Mouse (Mus musculus): Measurements from ENCODE around the gene Usp6nl. TPM values are rescaled to one million over a fixed set of nuclear protein-coding genes. Genes with fewer than 3 reads are reported as not detected.

Usp6nl gene
- polyA plus RNA-seq, 1 experiment from 2014 or later = 12.2 TPM

- Histone ChIP-seq H3K9ac (ENCODE audit: low read length) (no peak overlapping the region), H3K36me3 (ENCODE audit: control insufficient read depth, insufficient read depth, low read length) (peaks cover 2% of the 10 kb centered on the region; the same call in 1 of the 2 replicates), H3K4me1 (ENCODE audit: control insufficient read depth, insufficient read depth, low read length) (no peaks in the 10 kb centered on the region), H3K9me3 (ENCODE audit: control insufficient read depth, low read length) (no peaks in the 10 kb centered on the region), H3K4me2 (ENCODE audit: low read depth) (no peak overlapping the region), H3K4me3 (ENCODE audit: low read depth, low read length) (no peak overlapping the region), H3K27ac (ENCODE audit: low read depth, low read length) (no peak overlapping the region), H3K27me3 (ENCODE audit: control insufficient read depth, insufficient read depth, low read length) (no peaks in the 10 kb centered on the region)
- DNase-seq (ENCODE audit: low spot score) = no peak
- ATAC-seq (ENCODE audit: insufficient read depth, low FRiP score, low TSS enrichment) = no peak
- 89% methylated on average over 4 of the region's 4 CpGs for WGBS
Measured at GRCm38 (mm10) chr2:6353060-6353459, 30.6 kb downstream of the Usp6nl start.

GRCm38 (mm10) chr2:6357306-6357705 is 34.8 kb downstream of the Usp6nl start:
- Histone ChIP-seq H3K4me1 (ENCODE audit: control insufficient read depth, insufficient read depth, low read length) (peaks cover 12% of the 10 kb centered on the region; the same call in 1 of the 2 replicates), H3K9me3 (ENCODE audit: control insufficient read depth, low read length) (no peaks in the 10 kb centered on the region), H3K36me3 (ENCODE audit: control insufficient read depth, insufficient read depth, low read length) (peaks cover 2% of the 10 kb centered on the region; the same call in 1 of the 2 replicates), H3K4me2 (ENCODE audit: low read depth) (no peak overlapping the region), H3K4me3 (ENCODE audit: low read depth, low read length) (no peak overlapping the region), H3K27ac (ENCODE audit: low read depth, low read length) (no peak overlapping the region), H3K9ac (ENCODE audit: low read length) (no peak overlapping the region), H3K27me3 (ENCODE audit: control insufficient read depth, insufficient read depth, low read length) (no peaks in the 10 kb centered on the region)
- no peak for ATAC-seq (ENCODE audit: insufficient read depth, low FRiP score, low TSS enrichment)
- no peak for DNase-seq (ENCODE audit: low spot score)
- 98% methylated on average over 7 of the region's 7 CpGs for WGBS

GRCm38 (mm10) chr2:6359645-6360044 is 37.2 kb downstream of the Usp6nl start:
- Histone ChIP-seq H3K27me3 (ENCODE audit: control insufficient read depth, insufficient read depth, low read length) (no peaks in the 10 kb centered on the region), H3K9me3 (ENCODE audit: control insufficient read depth, low read length) (no peaks in the 10 kb centered on the region), H3K4me2 (ENCODE audit: low read depth) (no peak overlapping the region), H3K9ac (ENCODE audit: low read length) (no peak overlapping the region), H3K27ac (ENCODE audit: low read depth, low read length) (no peak overlapping the region), H3K36me3 (ENCODE audit: control insufficient read depth, insufficient read depth, low read length) (peaks cover 2% of the 10 kb centered on the region; the same call in 1 of the 2 replicates), H3K4me1 (ENCODE audit: control insufficient read depth, insufficient read depth, low read length) (peaks cover 12% of the 10 kb centered on the region; the same call in 1 of the 2 replicates), H3K4me3 (ENCODE audit: low read depth, low read length) (no peak overlapping the region)
- no peak for DNase-seq (ENCODE audit: low spot score)
- no peak for ATAC-seq (ENCODE audit: insufficient read depth, low FRiP score, low TSS enrichment)
- WGBS = 52% methylated on average over 9 of the region's 9 CpGs

GRCm38 (mm10) chr2:6363126-6363525 is 40.7 kb downstream of the Usp6nl start:
- Histone ChIP-seq H3K9ac (ENCODE audit: low read length) (no peak overlapping the region), H3K27me3 (ENCODE audit: control insufficient read depth, insufficient read depth, low read length) (no peaks in the 10 kb centered on the region), H3K4me3 (ENCODE audit: low read depth, low read length) (no peak overlapping the region), H3K4me1 (ENCODE audit: control insufficient read depth, insufficient read depth, low read length) (peaks cover 12% of the 10 kb centered on the region; the same call in 1 of the 2 replicates), H3K36me3 (ENCODE audit: control insufficient read depth, insufficient read depth, low read length) (no peaks in the 10 kb centered on the region), H3K27ac (ENCODE audit: low read depth, low read length) (no peak overlapping the region), H3K9me3 (ENCODE audit: control insufficient read depth, low read length) (no peaks in the 10 kb centered on the region), H3K4me2 (ENCODE audit: low read depth) (no peak overlapping the region)
- ATAC-seq (ENCODE audit: insufficient read depth, low FRiP score, low TSS enrichment) (no peak), DNase-seq (ENCODE audit: low spot score) (no peak)
- WGBS = 83% methylated on average over 13 of the region's 13 CpGs

GRCm38 (mm10) chr2:6363922-6364321 is 41.5 kb downstream of the Usp6nl start:
- peaks cover 9% of the 10 kb centered on the region; the same call in 1 of the 2 replicates for H3K4me1 ChIP-seq (ENCODE audit: control insufficient read depth, insufficient read depth, low read length)
- no peaks in the 10 kb centered on the region for H3K36me3 ChIP-seq (ENCODE audit: control insufficient read depth, insufficient read depth, low read length)
- H3K4me3 ChIP-seq (ENCODE audit: low read depth, low read length) = no peak overlapping the region
- WGBS = 92% methylated on average over 7 of the region's 7 CpGs
- H3K9ac ChIP-seq (ENCODE audit: low read length) = no peak overlapping the region
- DNase-seq (ENCODE audit: low spot score) (no peak), ATAC-seq (ENCODE audit: insufficient read depth, low FRiP score, low TSS enrichment) (no peak)
- no peaks in the 10 kb centered on the region for H3K27me3 ChIP-seq (ENCODE audit: control insufficient read depth, insufficient read depth, low read length)
- no peaks in the 10 kb centered on the region for H3K9me3 ChIP-seq (ENCODE audit: control insufficient read depth, low read length)
- no peak overlapping the region for H3K4me2 ChIP-seq (ENCODE audit: low read depth)
- H3K27ac ChIP-seq (ENCODE audit: low read depth, low read length) = no peak overlapping the region

- H3K4me1 ChIP-seq (ENCODE audit: control insufficient read depth, insufficient read depth, low read length) = peaks cover 4% of the 10 kb centered on the region; the same call in 1 of the 2 replicates
- H3K4me3 ChIP-seq (ENCODE audit: low read depth, low read length) = no peak overlapping the region
- no peaks in the 10 kb centered on the region for H3K27me3 ChIP-seq (ENCODE audit: control insufficient read depth, insufficient read depth, low read length)
- H3K36me3 ChIP-seq (ENCODE audit: control insufficient read depth, insufficient read depth, low read length) = no peaks in the 10 kb centered on the region
- H3K9ac ChIP-seq (ENCODE audit: low read length) = no peak overlapping the region
- ATAC-seq (ENCODE audit: insufficient read depth, low FRiP score, low TSS enrichment) (no peak), DNase-seq (ENCODE audit: low spot score) (no peak)
- H3K27ac ChIP-seq (ENCODE audit: low read depth, low read length) = no peak overlapping the region
- no peak overlapping the region for H3K4me2 ChIP-seq (ENCODE audit: low read depth)
- WGBS = 66% methylated on average over 9 of the region's 9 CpGs
- no peaks in the 10 kb centered on the region for H3K9me3 ChIP-seq (ENCODE audit: control insufficient read depth, low read length)
Measured at GRCm38 (mm10) chr2:6366521-6366928, 44.1 kb downstream of the Usp6nl start.

GRCm38 (mm10) chr2:6366973-6367372 is 44.5 kb downstream of the Usp6nl start:
- Histone ChIP-seq H3K9me3 (ENCODE audit: control insufficient read depth, low read length) (no peaks in the 10 kb centered on the region), H3K27me3 (ENCODE audit: control insufficient read depth, insufficient read depth, low read length) (no peaks in the 10 kb centered on the region), H3K9ac (ENCODE audit: low read length) (no peak overlapping the region), H3K4me2 (ENCODE audit: low read depth) (no peak overlapping the region), H3K4me1 (ENCODE audit: control insufficient read depth, insufficient read depth, low read length) (peaks cover 1% of the 10 kb centered on the region; the same call in 1 of the 2 replicates), H3K27ac (ENCODE audit: low read depth, low read length) (no peak overlapping the region), H3K4me3 (ENCODE audit: low read depth, low read length) (no peak overlapping the region), H3K36me3 (ENCODE audit: control insufficient read depth, insufficient read depth, low read length) (no peaks in the 10 kb centered on the region)
- ATAC-seq (ENCODE audit: insufficient read depth, low FRiP score, low TSS enrichment) (no peak), DNase-seq (ENCODE audit: low spot score) (no peak)
- WGBS = 71% methylated on average over 6 of the region's 6 CpGs

- no peak for ATAC-seq (ENCODE audit: insufficient read depth, low FRiP score, low TSS enrichment)
- Histone ChIP-seq H3K27me3 (ENCODE audit: control insufficient read depth, insufficient read depth, low read length) (no peaks in the 10 kb centered on the region), H3K36me3 (ENCODE audit: control insufficient read depth, insufficient read depth, low read length) (no peaks in the 10 kb centered on the region), H3K4me2 (ENCODE audit: low read depth) (no peak overlapping the region), H3K9ac (ENCODE audit: low read length) (no peak overlapping the region), H3K27ac (ENCODE audit: low read depth, low read length) (no peak overlapping the region), H3K4me3 (ENCODE audit: low read depth, low read length) (no peak overlapping the region), H3K4me1 (ENCODE audit: control insufficient read depth, insufficient read depth, low read length) (no peaks in the 10 kb centered on the region; the same call in 1 of the 2 replicates), H3K9me3 (ENCODE audit: control insufficient read depth, low read length) (no peaks in the 10 kb centered on the region)
- WGBS = 78% methylated on average over 6 of the region's 6 CpGs
- no peak for DNase-seq (ENCODE audit: low spot score)
Measured at GRCm38 (mm10) chr2:6367497-6367896, 45.0 kb downstream of the Usp6nl start.

- no peaks in the 10 kb centered on the region for H3K36me3 ChIP-seq (ENCODE audit: control insufficient read depth, insufficient read depth, low read length)
- H3K4me2 ChIP-seq (ENCODE audit: low read depth) = no peak overlapping the region
- no peaks in the 10 kb centered on the region for H3K4me1 ChIP-seq (ENCODE audit: control insufficient read depth, insufficient read depth, low read length)
- H3K27ac ChIP-seq (ENCODE audit: low read depth, low read length) = no peak overlapping the region
- ATAC-seq (ENCODE audit: insufficient read depth, low FRiP score, low TSS enrichment) (no peak), DNase-seq (ENCODE audit: low spot score) (no peak)
- no peak overlapping the region for H3K9ac ChIP-seq (ENCODE audit: low read length)
- no peaks in the 10 kb centered on the region for H3K9me3 ChIP-seq (ENCODE audit: control insufficient read depth, low read length)
- 70% methylated on average over 14 of the region's 14 CpGs for WGBS
- H3K27me3 ChIP-seq (ENCODE audit: control insufficient read depth, insufficient read depth, low read length) = no peaks in the 10 kb centered on the region
- no peak overlapping the region for H3K4me3 ChIP-seq (ENCODE audit: low read depth, low read length)
Measured at GRCm38 (mm10) chr2:6374216-6374615, 51.7 kb downstream of the Usp6nl start.

Data from neural tube, embryonic 11.5 days (tissue).